Mouse (Mus musculus) C2C12 (cell line): ENCODE data around the gene Mpi.

Experiments
- CTCF ChIP-seq: IDR thresholded peaks from one replicate; pipeline ENCODE4 v1.5.1; 2011; ENCODE audit not compliant: control insufficient read depth, insufficient read depth, insufficient read length
- FOSL1 ChIP-seq: IDR thresholded peaks from one replicate; pipeline ENCODE4 v1.8.0; 2011; ENCODE audit warnings: mild to moderate bottlenecking, low read length; ENCODE audit not compliant: poor library complexity, insufficient read depth, severe bottlenecking
- MYOG ChIP-seq: IDR thresholded peaks from one replicate; pipeline ENCODE4 v1.6.1; 2011; ENCODE audit not compliant: control insufficient read depth, insufficient read length; ENCODE audit errors: extremely low read depth

DNA sequence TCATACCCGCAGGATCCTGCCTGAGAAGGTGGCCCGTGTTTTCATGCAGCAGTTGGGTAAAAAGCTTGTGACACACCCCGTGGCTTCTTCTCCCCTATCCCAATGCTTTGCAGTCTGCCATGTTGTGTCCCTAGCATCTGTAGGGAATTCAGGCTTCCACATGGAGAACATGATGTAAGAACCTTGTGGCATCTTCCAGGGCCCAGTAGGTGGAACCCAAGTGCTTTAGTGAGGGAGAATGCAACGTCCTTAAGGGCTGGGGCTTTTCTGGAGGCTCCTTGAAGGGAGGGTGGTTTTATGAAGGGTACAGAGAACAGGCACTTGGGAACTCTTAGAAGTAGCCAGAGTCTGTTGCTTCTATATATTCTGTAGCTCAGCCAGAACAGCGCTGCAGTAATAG, 38.2 kb upstream of the Mpi start:
- TF ChIP-seq CTCF (peak; percentile 42), FOSL1 (no peak), MYOG (no peak)
